Mouse (Mus musculus) limb, embryonic 14.5 days (tissue): ENCODE results near the gene Eya3. TPM values are rescaled to one million over a fixed set of nuclear protein-coding genes. Genes with fewer than 3 reads are reported as not detected.

Experiments used
- ATAC-seq: fragments of 200-750 bp; cut with Nextera tagmentation; 2 replicates; pipeline ENCODE4 v1.8.0; 2017; ENCODE audit warnings: low read depth, moderate number of reproducible peaks, moderate TSS enrichment; ENCODE audit not compliant: low FRiP score
- DNase-seq: peaks from one replicate; pipeline ENCODE4 v3.0.0-alpha.2; 2015; ENCODE audit warnings: low spot score
- H3K27ac ChIP-seq: fragments of 300-500 bp; sonication (generic); replicated peaks from 2 replicates; pipeline ENCODE4 v1.5.1; 2014; ENCODE audit warnings: low read depth, mild to moderate bottlenecking, low read length, moderate library complexity, mixed read lengths
- H3K27me3 ChIP-seq: fragments of 300-500 bp; sonication (generic); 2 replicates; pipeline ENCODE4 v1.6.1; 2014; ENCODE audit warnings: low read length, mixed read lengths; ENCODE audit not compliant: control insufficient read depth, insufficient read depth
- H3K36me3 ChIP-seq: fragments of 300-500 bp; sonication (generic); 2 replicates; pipeline ENCODE4 v1.6.1; 2014; ENCODE audit warnings: mild to moderate bottlenecking, low read length, moderate library complexity, mixed read lengths; ENCODE audit not compliant: control insufficient read depth, insufficient read depth
- H3K4me1 ChIP-seq: fragments of 300-500 bp; sonication (generic); 2 replicates; pipeline ENCODE4 v1.6.1; 2014; ENCODE audit warnings: antibody characterized with exemption, low read length, mixed read lengths; ENCODE audit not compliant: control insufficient read depth, insufficient read depth
- H3K4me2 ChIP-seq: fragments of 300-500 bp; sonication (generic); replicated peaks from 2 replicates; pipeline ENCODE4 v1.6.1; 2014; ENCODE audit warnings: low read depth, mild to moderate bottlenecking, low read length, moderate library complexity; ENCODE audit not compliant: severe bottlenecking
- H3K4me3 ChIP-seq: fragments of 300-500 bp; sonication (generic); replicated peaks from 2 replicates; pipeline ENCODE4 v1.5.1; 2014; ENCODE audit warnings: low read length
- H3K9ac ChIP-seq: fragments of 300-500 bp; sonication (generic); 2 replicates; pipeline ENCODE4 v1.6.1; 2014; ENCODE audit warnings: mild to moderate bottlenecking, low read depth, low read length, moderate library complexity; ENCODE audit not compliant: severe bottlenecking
- H3K9me3 ChIP-seq: fragments of 300-500 bp; sonication (generic); 2 replicates; pipeline ENCODE4 v1.6.1; 2016; ENCODE audit warnings: low read length; ENCODE audit not compliant: control insufficient read depth
- POLR2A ChIP-seq: fragments of 200-500 bp; IDR thresholded peaks from 2 replicates; pipeline ENCODE4 v1.8.0; 2012; ENCODE audit warnings: inconsistent platforms, mild to moderate bottlenecking, moderate library complexity, borderline replicate concordance; ENCODE audit not compliant: insufficient read depth, insufficient read length; ENCODE audit errors: extremely low read depth
- WGBS: fragments of 180-500 bp; shearing (Covaris S2); extraction: QIAGEN DNeasy Blood & Tissue Kit; methylation state at CpG from one replicate; pipeline ENCODE4 v1.1.7; 2014; 5-methylcytosine and 5-hydroxymethylcytosine counted together
- polyA plus RNA-seq, 2 experiments: library from polyadenylated mRNA; depleted of rRNA in 1 of 2; stranded (reverse) in 1 of 2; unstranded in 1 of 2; fragments of >200 nt; fragmentation: Nextera tagmentation in 1 of 2; extraction: Ambion mirVana in 1 of 2; gene quantifications; 2 replicates each; pipeline versions ENCODE4 v1.2.1 to v1.2.3; 2012 to 2014

Gene Eya3
- 42.0 and 45.1 TPM in 2 replicates for polyA plus RNA-seq (2012; rRNA removed)
- polyA plus RNA-seq (2014; fragmentation: Nextera tagmentation; extraction: Ambion mirVana): 23.7 and 24.3 TPM in 2 replicates

GRCm38 (mm10) chr4:132638461-132639190 is at the start of gene Eya3:
TSS of gene Eya3 (plus strand) at chr4:132638987.
- peak within 1 kb of the TSS; percentile 86 for H3K9ac ChIP-seq
- no peaks in the 10 kb centered on the region for H3K4me1 ChIP-seq
- H3K27me3 ChIP-seq: no peaks in the 10 kb centered on the region
- TF ChIP-seq POLR2A: no peak
- H3K36me3 ChIP-seq: no peaks in the 10 kb centered on the region; the same call in 1 of the 2 replicates
- WGBS: under 1% methylated on average over 34 of the region's 41 CpGs
- H3K27ac ChIP-seq: peak within 1 kb of the TSS; percentile 74
- peak within 1 kb of the TSS; percentile 82 for H3K4me2 ChIP-seq
- DNase-seq (peak; percentile 98), ATAC-seq (peak; percentile 99)
- no peaks in the 10 kb centered on the region for H3K9me3 ChIP-seq
- H3K4me3 ChIP-seq: peak within 1 kb of the TSS; percentile 88

- WGBS: 85% methylated on average over 10 of the region's 10 CpGs
- no peak for ATAC-seq
- no peak overlapping the region for H3K4me3 ChIP-seq
- no peak overlapping the region for H3K27ac ChIP-seq
- H3K36me3 ChIP-seq: no peaks in the 10 kb centered on the region
- no peaks in the 10 kb centered on the region for H3K4me1 ChIP-seq
- H3K27me3 ChIP-seq: no peaks in the 10 kb centered on the region
- no peak overlapping the region for H3K9ac ChIP-seq
- H3K4me2 ChIP-seq: no peak overlapping the region
- no peak for TF ChIP-seq POLR2A
- DNase-seq: no peak
- H3K9me3 ChIP-seq: no peaks in the 10 kb centered on the region
These were observed 48.1 kb upstream of the Eya3 start for GRCm38 (mm10) chr4:132590642-132591041.

GRCm38 (mm10) chr4:132592958-132593357 is 45.8 kb upstream of the Eya3 start:
- H3K36me3 ChIP-seq: no peaks in the 10 kb centered on the region
- no peak for DNase-seq
- 92% methylated on average over 9 of the region's 9 CpGs for WGBS
- H3K9me3 ChIP-seq: no peaks in the 10 kb centered on the region
- TF ChIP-seq POLR2A: no peak
- no peaks in the 10 kb centered on the region for H3K4me1 ChIP-seq
- no peaks in the 10 kb centered on the region for H3K27me3 ChIP-seq
- H3K9ac ChIP-seq: no peak overlapping the region
- ATAC-seq: no peak
- no peak overlapping the region for H3K4me2 ChIP-seq
- no peak overlapping the region for H3K4me3 ChIP-seq
- no peak overlapping the region for H3K27ac ChIP-seq

GRCm38 (mm10) chr4:132594191-132594590 is 44.6 kb upstream of the Eya3 start:
- DNase-seq (no peak), ATAC-seq (no peak)
- Histone ChIP-seq H3K9ac (no peak overlapping the region), H3K27me3 (no peaks in the 10 kb centered on the region), H3K4me3 (no peak overlapping the region), H3K4me1 (no peaks in the 10 kb centered on the region), H3K36me3 (no peaks in the 10 kb centered on the region), H3K27ac (no peak overlapping the region), H3K4me2 (no peak overlapping the region), H3K9me3 (no peaks in the 10 kb centered on the region)
- TF ChIP-seq POLR2A: no peak
- WGBS: 36% methylated on average over 4 of the region's 4 CpGs

GRCm38 (mm10) chr4:132598861-132599260 is 39.9 kb upstream of the Eya3 start:
- Histone ChIP-seq H3K9ac (no peak overlapping the region), H3K4me3 (no peak overlapping the region), H3K9me3 (no peaks in the 10 kb centered on the region), H3K27ac (no peak overlapping the region), H3K36me3 (no peaks in the 10 kb centered on the region), H3K4me1 (no peaks in the 10 kb centered on the region), H3K4me2 (no peak overlapping the region), H3K27me3 (no peaks in the 10 kb centered on the region)
- DNase-seq: no peak
- no peak for ATAC-seq
- no peak for TF ChIP-seq POLR2A
- WGBS: 83% methylated on average over 2 of the region's 2 CpGs
